Mouse (Mus musculus) myocyte (in vitro differentiated cells): ENCODE measurements around the gene Adipor1.

Experiments
- E2F4 ChIP-seq: IDR thresholded peaks from one replicate; pipeline ENCODE4 v1.6.1; 2011; ENCODE audit warnings: mild to moderate bottlenecking, control low read depth, moderate library complexity; ENCODE audit not compliant: insufficient read depth
- MYOG ChIP-seq, 3 experiments: IDR thresholded peaks; one replicate each; pipeline ENCODE4 v1.6.1; 2011; ENCODE audit warnings: control low read depth in 2 of 3, low read depth in 2 of 3, mild to moderate bottlenecking in 2 of 3; ENCODE audit not compliant: insufficient read length in 2 of 3, control insufficient read depth in 1 of 3, insufficient read depth in 1 of 3
- POLR2A ChIP-seq: IDR thresholded peaks from one replicate; pipeline ENCODE4 v1.6.1; 2011; ENCODE audit warnings: low read depth, mild to moderate bottlenecking, control low read depth, moderate library complexity; ENCODE audit not compliant: insufficient read length
- TCF12 ChIP-seq: IDR thresholded peaks from one replicate; pipeline ENCODE4 v1.6.1; 2011; ENCODE audit warnings: mild to moderate bottlenecking, control low read depth; ENCODE audit not compliant: poor library complexity, insufficient read depth, severe bottlenecking
- USF1 ChIP-seq: IDR thresholded peaks from one replicate; pipeline ENCODE4 v1.6.1; 2011; ENCODE audit warnings: low read depth, mild to moderate bottlenecking, control low read depth, moderate library complexity

DNA sequence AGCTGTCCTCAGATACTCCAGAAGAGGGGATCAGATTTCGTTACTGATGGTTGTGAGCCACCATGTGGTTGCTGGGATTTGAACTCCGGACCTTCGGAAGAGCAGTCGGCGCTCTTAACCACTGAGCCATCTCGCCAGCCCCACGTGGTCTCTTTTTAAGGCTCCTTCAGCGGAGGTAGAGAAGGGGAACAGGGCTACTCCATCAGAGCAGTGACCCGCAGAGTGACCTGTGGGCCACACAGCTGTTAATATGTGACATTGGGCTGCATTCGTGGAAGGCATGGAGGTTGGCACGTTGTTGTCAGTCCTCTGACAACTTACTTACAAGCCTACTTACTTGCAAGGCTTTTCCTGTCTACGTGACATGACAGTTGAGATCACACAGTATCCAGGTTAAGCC, 17.0 kb upstream of the Adipor1 start:
- no peak for TF ChIP-seq TCF12
- TF ChIP-seq POLR2A, result no peak
- no peak for TF ChIP-seq MYOG (IDR thresholded peaks at IDR 0.05; ENCODE audit: control insufficient read depth in 1 of 3, insufficient read depth in 1 of 3, insufficient read length in 2 of 3, low read depth in 2 of 3)
- TF ChIP-seq USF1, result no peak
- TF ChIP-seq E2F4, result no peak
